Mouse (Mus musculus) CH12.LX (cell line): Measurements from ENCODE around the gene Fstl4.

ENCODE experiments used
- CTCF ChIP-seq, 2 experiments: IDR thresholded peaks in 1 of 2; conservative IDR thresholded peaks in 1 of 2; 2 replicates each; pipeline ENCODE4 v1.5.1; 2011 to 2012; ENCODE audit warnings: low read depth in 2 of 2, low read length in 2 of 2, improper control_type of control experiment in 1 of 2, inconsistent platforms in 1 of 2, mild to moderate bottlenecking in 1 of 2, moderate library complexity in 1 of 2
- E2F4 ChIP-seq: IDR thresholded peaks from 2 replicates; pipeline ENCODE4 v1.6.1; 2011; ENCODE audit warnings: low read depth, low read length, improper control_type of control experiment; ENCODE audit not compliant: insufficient replicate concordance
- MAFK ChIP-seq: IDR thresholded peaks from 2 replicates; pipeline ENCODE4 v1.6.1; 2011; ENCODE audit warnings: low read length, improper control_type of control experiment; ENCODE audit not compliant: insufficient replicate concordance
- MAZ ChIP-seq: IDR thresholded peaks from 2 replicates; pipeline ENCODE4 v1.6.1; 2012; ENCODE audit warnings: low read depth, mild to moderate bottlenecking, inconsistent platforms, low read length, improper control_type of control experiment, moderate library complexity
- MXI1 ChIP-seq: IDR thresholded peaks from 2 replicates; pipeline ENCODE4 v1.6.1; 2011; ENCODE audit warnings: mild to moderate bottlenecking, low read depth, low read length, improper control_type of control experiment
- RCOR1 ChIP-seq: conservative IDR thresholded peaks from 2 replicates; pipeline ENCODE4 v1.6.1; 2012; ENCODE audit warnings: low read depth, mild to moderate bottlenecking, inconsistent platforms, low read length, improper control_type of control experiment
- USF1 ChIP-seq: IDR thresholded peaks from 2 replicates; pipeline ENCODE4 v1.6.1; 2014; ENCODE audit warnings: low read depth, mild to moderate bottlenecking, inconsistent platforms, low read length, improper control_type of control experiment
- USF2 ChIP-seq: conservative IDR thresholded peaks from 2 replicates; pipeline ENCODE4 v1.6.1; 2011; ENCODE audit warnings: low read depth, low read length, improper control_type of control experiment
- ZKSCAN1 ChIP-seq: IDR thresholded peaks from 2 replicates; pipeline ENCODE4 v1.6.1; 2012; ENCODE audit warnings: low read depth, inconsistent platforms, low read length, improper control_type of control experiment, borderline replicate concordance

DNA sequence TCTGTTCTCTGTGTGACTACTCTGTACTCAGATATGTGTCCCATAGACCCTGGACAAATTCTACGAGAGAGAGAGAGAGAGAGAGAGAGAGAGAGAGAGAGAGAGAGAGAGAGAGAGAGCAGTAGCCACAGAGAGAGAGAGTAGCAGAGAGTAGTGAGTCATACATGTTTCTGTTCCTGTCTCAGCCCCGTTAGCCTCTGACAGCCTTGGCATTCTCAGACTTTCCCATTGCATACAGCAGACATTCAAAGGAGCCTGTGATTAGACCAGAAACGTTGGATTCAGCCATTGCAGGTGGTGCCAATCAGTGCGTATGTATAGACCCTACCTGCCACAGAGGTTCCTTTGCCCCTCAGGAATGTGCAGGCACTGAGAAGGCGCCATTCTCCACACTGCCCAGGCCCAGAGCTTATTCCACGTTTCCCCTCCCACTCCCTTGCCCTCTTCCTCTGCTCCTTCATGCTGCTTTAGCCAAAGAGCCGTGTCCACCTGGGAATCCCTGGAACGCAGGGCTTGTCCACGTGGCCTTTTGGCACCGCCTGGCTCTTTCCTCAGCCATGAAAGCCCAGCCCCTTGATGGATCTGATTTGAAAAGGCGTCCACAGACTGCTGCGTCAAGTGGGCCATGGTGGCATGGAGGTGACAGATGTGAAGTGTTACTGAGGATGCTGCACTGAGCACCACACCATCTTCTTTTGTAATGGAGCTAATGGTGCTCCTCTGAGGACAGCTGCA lies 175.1 kb downstream of the Fstl4 start:
- TF ChIP-seq CTCF (conservative IDR thresholded peaks at IDR 0.05 in 1 of 2, IDR thresholded peaks at IDR 0.05 in 1 of 2; ENCODE audit: low read depth in 2 of 2, low read length in 2 of 2) (no peak), E2F4 (no peak), MAFK (no peak), USF1 (no peak), ZKSCAN1 (no peak), RCOR1 (no peak), MAZ (no peak), MXI1 (no peak), USF2 (no peak)
